17 mouse cellular contexts compared by ENCODE assay signal in genomic region chr3:139663712-139664245, GRCm38 (mm10).
"Had no signal": no experiment of that assay in that cellular context is flagged by ENCODE, and none has a peak within 500 bp of the region (broad histone marks: within the 10 kb centered on the region; RNA-seq: fewer than 3 reads in every experiment).

No protein-coding gene starts in this region.

- DNase-seq: lung, adult 2 months; lung, postnatal 14 days; lung, postnatal 36 days; right cerebral cortex, postnatal 14 days; thymus, adult 2 months; thymus, postnatal 25 days; thymus, postnatal 4 days had no signal

- H3K4me3 ChIP-seq: lung, embryonic 15.5 days; megakaryocyte, embryonic 14.5 days; midbrain, embryonic 13.5 days; midbrain, embryonic 15.5 days; neural tube, embryonic 12.5 days; stomach, embryonic 15.5 days had no signal

- H3K27me3 ChIP-seq: lung, embryonic 15.5 days; megakaryocyte, embryonic 14.5 days; midbrain, embryonic 13.5 days; midbrain, embryonic 15.5 days; neural tube, embryonic 12.5 days; stomach, embryonic 15.5 days had no signal

- H3K4me2 ChIP-seq: lung, embryonic 15.5 days; midbrain, embryonic 11.5 days; midbrain, embryonic 13.5 days; midbrain, embryonic 15.5 days; neural tube, embryonic 12.5 days; stomach, embryonic 15.5 days had no signal

- H3K9me3 ChIP-seq: lung, embryonic 15.5 days; megakaryocyte, embryonic 14.5 days; midbrain, embryonic 13.5 days; midbrain, embryonic 15.5 days; neural tube, embryonic 12.5 days; stomach, embryonic 15.5 days had no signal

- H3K4me1 ChIP-seq: lung, embryonic 15.5 days; midbrain, embryonic 13.5 days; midbrain, embryonic 15.5 days; neural tube, embryonic 12.5 days; stomach, embryonic 15.5 days had no signal

- H3K9ac ChIP-seq: lung, embryonic 15.5 days; midbrain, embryonic 13.5 days; midbrain, embryonic 15.5 days; neural tube, embryonic 12.5 days; stomach, embryonic 15.5 days had no signal

- H3K36me3 ChIP-seq: lung, embryonic 15.5 days; midbrain, embryonic 13.5 days; midbrain, embryonic 15.5 days; neural tube, embryonic 12.5 days; stomach, embryonic 15.5 days had no signal

- H3K27ac ChIP-seq: lung, embryonic 15.5 days; macrophage; midbrain, embryonic 13.5 days; midbrain, embryonic 15.5 days; neural tube, embryonic 12.5 days; stomach, embryonic 15.5 days; stomach, postnatal 0 days had no signal

- ATAC-seq: lung, postnatal 0 days; midbrain, embryonic 13.5 days; midbrain, embryonic 15.5 days had no signal
